Mouse (Mus musculus) thymus, postnatal 14 days (tissue): ENCODE data around the gene Bmt2.

ENCODE experiments used
- DNase-seq: peaks from one replicate; pipeline ENCODE4 v3.0.0; 2021

Gene Bmt2

DNA sequence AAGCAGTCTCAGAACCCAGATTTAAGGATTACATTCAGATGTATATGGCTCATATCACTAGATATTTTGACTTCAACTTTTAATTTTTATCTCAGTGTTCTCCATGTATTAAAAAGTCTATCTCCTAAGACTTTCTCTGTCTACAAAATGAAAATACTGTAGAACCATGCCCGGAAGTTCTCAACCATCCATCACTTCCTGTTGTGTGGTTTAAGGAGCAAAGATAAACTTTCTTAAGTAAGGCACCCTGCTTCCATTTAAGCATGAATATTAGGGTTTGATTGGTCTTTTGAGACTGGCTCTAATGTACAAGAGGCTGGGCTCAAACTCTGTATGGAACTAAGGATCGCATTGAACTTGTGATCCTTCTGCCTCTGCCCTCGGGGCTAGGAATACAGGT is 63.2 kb downstream of the Bmt2 start:
- DNase-seq, result no peak

DNA sequence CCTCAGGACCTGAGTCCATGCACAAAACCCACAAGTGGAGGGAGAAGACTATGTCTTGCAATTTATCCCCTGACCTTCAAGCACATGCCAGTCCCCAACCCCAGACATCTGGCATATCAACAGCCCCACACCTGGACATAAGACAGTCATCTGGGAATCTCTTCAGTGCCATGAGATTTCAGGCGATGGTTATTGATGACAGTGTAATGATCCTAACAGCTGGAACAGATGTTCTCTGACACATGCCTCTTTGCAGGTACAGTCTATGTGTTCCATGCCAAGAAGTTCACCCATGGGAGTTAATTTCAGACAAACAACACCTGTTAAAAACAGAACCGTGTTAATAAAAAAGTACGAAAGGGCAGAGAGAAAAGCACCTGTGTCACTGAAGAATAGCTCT is 64.1 kb downstream of the Bmt2 start:
- no peak for DNase-seq

DNA sequence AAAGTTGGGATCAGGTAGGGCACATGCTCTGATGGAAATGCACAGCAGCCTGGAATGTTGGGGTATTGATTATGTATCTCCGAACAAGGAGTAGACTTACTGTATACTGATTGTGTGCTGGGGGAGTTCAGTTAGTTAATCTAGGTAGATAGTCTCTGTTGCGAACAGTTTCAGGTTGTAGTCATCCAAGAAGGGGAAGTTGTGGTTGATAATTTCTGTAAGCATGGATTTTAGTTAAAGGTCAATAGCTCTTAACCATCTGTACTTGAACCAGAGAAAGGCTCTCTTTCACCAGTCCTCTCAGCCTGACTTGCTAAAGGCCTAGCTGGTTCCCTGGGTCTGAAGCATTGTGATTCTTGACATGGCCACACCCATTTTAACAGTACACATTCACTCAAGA is 66.9 kb downstream of the Bmt2 start:
- no peak for DNase-seq

DNA sequence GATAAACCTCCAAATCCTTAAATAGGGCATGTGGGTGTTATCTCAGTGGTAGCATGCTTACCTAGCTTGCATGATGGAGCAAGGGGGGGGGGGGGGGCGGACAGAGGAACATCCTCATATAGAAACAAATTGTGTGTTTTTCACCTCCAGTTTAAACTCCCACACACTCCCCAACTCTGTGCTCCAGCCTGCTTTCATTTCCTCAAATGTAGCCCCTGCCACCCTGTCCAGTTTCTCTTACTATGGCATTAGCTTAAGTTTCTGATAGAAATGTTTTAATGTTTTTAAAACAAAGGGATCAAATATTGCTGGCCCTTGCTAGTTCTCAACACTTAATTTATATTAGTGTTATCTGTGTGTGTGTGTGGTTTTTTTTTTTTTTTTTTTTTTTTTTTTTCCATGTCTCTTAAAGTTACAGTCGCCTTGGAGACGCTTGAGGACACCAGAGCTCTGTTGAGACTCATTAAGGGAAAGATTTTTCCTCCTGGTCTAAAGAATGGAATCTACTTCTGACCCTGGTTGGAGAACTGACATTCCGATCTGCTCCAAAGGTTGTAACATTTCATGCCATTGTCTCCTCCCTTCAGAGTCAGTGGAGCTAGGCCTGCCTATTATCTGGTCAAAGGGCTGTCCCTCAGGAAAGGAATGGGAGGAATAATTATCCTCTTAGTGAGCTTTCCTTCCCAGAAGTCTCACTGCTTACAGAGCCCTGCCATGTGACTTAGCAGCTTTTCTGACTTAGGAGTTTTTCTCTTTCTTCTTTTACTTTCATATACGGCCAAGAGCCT is 68.2 kb downstream of the Bmt2 start:
- DNase-seq, result no peak

DNA sequence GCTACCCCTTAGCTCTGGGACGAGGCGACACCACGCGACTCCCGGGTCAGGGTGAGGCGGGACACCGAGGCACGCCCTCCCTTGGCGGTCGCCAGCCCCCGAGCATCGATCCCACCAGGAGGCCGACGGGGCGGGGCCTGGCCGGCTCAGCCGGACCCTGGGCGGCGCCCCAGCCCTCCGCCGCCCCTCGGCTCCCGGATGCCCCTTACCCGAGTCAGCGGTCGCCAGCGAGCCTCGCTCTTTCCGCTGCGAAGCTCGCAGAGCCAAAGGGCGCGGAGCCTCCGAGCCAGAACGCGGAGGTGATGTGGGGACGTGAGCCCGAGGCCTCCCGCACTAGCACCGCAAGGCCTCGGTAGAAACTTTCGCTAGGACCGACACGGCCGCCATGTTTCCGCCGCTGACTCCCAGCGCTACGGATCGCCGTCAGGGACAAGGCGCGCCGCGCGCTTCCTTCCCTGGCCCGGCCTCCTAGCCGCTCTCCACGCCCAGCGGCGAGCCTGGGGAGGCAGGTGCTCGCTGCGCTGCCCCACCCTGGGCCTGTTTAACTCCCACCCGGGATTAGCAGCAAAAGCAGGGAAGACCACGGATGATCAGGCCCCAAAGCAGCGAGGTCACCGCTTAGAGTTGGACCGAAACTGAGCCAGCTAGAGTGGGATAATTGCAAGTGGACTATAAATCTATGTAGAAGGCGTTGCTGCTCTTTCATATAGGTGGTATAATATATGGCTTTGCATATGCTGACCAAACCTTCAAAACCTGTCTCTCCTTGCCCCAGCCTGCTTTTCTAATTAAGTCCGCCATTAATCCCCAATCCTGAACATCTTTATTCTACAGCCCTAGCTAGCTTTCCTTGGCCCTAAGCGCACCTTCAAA is 69.9 kb downstream of the Bmt2 start, which contains the start of gene Tmem168:
Gene Tmem168, minus strand, starts transcription at position 480 of the 873 bp plus-strand sequence.
- peak; percentile 93 for DNase-seq

DNA sequence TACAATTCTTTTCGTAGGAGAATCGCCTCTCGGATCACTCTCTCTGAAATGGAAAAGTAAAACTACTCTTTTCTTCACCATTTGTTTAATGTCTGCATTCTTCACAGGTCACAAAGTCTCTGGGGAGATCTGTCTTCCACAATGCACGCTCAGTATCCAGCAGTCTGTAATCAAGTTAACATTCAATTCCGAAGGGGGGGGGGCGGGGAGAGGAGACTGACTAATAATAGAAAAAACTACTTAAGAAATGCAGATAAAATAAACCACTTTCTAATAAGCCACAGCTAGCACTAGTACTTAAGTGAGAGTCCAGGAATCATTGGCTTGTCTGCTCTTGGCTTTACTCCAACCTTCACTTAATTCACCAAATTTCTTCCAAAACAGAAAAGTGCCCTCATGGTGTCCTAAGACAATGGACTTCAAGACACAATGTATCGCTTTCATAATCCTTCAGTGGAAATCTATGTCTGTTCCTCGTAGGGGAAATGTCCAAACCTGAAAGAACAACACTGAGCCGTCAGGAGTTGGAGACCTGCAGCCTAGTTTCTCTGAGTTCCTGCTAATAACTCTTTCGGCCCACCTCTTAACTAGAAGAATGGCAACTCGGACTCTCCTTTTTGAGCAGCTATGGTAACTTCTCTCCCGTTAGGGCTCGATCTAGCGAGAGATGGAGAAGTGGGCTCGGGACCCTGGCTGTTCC is 70.7 kb downstream of the Bmt2 start:
- DNase-seq, result no peak

DNA sequence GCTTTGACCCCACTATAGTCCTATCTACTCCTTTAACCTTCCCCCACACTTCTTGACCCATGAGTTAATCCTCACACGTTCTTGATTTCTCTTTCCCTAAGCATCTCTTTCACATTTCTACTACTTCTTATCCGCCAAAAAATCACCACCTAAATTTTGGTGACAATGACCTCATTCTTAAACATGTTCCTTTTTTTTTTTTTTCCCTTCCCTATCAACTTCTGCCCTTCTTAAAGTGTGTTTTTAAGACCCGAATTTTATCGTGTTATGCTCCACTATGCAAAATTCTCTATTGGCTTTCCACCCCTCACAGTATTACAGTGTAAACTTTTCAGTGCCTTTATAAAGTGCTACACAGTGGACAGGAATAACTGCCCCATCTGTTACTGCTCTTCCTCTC is 71.4 kb downstream of the Bmt2 start:
- no peak for DNase-seq

DNA sequence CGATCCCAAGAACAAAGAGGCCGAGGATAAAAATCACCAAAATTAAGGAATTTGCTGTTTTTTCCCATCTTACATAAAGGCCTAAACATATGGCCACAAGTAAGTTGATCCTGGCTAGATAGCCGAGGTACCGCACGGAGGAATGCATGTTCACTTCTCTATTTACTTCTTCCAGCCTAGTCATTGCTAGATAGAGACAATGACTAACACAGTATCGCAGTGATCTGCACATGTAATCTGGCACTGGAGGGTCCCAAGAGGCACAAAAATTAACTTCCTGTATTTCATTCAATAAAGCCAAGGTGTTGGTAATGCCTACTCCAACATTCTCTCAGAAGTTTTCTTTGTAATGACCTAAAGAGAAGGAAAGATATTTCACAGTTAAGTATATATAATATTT is 74.6 kb downstream of the Bmt2 start:
- DNase-seq, result no peak

DNA sequence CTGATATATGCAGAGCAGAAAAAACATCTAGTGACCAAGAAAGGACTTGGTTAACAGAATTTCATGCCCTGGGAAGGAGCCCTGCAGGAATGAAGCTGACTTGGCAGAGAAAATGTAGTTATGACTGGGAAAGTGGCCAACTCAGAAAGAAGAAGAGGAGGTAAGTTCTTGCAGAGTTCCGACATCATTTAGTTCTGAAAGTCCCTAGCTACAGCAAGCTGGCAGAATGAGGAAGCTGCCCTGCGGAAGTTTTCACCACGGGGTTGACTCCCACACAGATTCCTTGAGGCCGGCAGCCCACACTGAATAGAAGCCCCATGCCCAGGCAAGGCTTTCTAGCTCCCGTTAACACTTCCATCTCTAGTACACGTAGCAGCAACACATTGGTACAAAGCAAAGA is 76.2 kb downstream of the Bmt2 start:
- no peak for DNase-seq

DNA sequence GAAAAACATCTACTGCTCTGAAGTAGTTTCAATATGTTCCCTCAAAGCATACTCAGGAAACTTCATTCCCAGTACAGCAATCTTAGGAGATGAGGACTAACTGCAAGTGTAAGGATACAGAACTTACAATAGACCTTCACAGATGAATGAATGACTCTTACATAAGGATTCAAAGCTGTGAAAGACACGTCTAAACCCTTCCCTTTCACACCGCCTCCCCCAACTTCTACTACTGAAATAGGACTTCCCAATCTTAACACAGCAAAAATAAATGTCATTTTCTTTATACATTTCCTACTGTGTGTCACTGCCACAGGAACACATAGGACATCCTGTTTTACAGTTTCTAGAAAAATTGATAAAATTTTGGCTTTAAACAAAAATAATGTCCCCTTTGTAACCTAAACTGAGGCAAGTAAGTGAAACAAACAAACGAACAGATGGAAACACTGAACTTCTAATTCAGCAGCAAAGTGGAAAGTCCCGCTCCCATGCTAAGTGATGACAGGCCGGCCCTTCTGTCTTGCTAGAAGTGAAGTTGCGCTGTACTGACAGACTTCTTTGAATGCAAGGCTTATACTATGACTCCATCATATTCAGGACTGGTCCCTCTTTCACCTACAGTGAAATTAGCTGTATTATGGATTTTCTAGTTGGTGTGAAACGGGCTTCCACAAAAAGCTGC is 79.4 kb downstream of the Bmt2 start:
- no peak for DNase-seq

DNA sequence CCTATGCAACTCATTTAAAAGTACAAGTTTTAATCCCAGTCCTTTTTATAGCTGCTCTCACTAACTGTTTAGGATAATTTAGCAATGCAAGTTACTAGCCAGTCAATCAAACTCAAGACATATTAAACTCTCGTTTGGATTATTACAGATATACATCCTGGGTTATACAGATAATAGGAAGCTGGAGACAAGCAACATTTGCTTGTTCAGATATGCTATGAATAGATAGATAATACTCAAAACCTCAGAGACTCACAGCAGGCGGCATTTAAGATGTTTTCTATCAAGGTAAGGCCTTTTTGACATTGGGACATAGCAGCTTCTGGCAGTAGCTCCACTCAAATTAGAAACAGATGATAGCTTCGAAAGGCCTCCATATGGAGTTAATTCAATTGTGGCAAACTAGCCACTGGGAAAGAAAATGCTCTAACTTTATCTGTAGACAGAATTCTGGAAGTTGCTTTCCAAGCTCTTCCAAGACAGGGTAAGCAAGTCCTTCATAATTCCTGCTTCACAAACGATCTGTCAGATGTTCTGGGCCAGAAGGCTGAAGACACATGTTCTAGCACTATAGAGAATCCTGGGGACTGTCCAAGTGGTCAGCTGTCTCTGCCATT is 84.9 kb downstream of the Bmt2 start:
- DNase-seq, result no peak

DNA sequence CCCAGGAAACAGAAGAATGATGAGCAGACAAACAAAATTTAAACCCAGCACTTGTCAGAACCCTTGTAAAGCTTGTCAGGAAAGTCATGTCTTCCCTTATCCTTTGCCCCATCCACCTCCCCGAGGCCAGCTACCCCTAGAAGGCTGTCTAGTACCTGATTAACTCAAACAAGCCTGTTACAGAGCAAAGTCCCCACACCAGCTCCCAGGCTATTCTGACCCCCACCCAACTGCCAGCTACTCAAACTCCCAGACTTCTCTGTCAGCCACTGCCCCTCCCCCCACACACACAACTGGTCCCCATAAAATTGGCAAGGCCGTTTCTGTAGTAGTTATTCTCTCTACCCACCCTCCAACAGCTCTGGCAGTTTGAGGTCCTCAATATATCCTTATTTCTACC is 91.2 kb downstream of the Bmt2 start:
- DNase-seq, result no peak

DNA sequence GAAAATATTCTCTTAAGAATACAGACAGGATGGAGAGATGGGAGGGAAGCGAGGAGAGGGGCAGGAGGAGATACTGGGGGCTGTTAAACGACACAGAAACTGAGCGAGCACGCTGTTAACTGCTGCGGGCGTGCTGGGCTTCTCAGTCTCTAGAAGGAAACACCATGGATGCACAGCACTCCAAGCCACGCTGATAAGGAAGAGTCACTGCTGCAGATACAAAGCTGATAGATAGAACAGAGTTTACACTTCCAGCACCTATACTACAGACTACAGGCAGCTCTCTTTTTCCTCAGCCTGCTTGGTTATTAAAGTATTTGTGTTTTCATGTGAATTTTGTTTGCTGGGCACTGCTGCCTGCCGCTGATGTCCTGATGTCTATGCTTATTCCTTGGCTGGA is 91.6 kb downstream of the Bmt2 start:
- no peak for DNase-seq

DNA sequence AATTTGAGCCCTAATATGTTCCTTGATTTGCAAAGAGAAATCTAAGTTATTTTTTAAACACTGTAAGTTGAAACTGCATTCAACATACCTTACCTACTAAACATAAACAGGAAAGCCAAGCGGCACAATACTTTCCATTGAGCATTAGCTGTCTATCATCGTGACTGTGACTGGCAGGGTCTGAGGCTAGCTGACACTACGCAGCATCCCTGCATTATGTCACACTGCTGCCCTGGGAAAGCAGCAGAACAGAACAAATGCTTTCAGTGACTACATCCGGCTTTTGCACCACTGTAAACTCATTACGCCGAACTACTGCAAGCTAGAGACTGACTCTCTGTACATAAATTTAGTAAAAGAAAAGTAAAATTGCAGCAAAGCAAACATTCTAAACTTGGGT is 93.0 kb downstream of the Bmt2 start:
- no peak for DNase-seq

DNA sequence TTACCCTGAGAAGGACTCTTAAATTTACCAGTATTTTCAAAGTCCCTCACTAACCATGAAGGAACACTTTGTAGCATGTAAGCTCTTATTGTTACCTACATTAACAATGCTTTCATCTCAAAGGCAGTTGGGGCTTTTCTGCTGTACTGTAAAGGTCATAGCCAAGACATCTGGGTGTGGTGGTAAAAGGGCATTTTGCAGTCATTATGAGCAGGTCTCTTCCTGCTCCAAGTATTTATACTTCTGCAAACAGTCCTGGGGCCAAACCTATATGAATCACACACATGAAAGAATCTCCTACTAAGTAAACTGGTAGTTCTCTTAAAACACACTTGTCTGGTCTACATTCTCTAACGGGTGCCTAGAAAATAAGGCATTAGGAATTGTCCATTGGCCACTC is 95.7 kb downstream of the Bmt2 start:
- no peak for DNase-seq
